Mouse (Mus musculus): ENCODE data around the gene Gm12355.
"Not testable (repeated sequence)": the region's sequence is repeated elsewhere in the genome, so short reads cannot be mapped to it uniquely, and the experiment has no call there.

Gene Gm12355

GRCm38 (mm10) chr11:98625611-98626410, at the start of gene Gm12355, which contains the start of gene Gsdma3:
TSS of gene Gm12355 (minus strand) at chr11:98625661.
TSS of gene Gsdma3 (plus strand) at chr11:98626360.
- no peak for DNase-seq (ENCODE audit: low read depth, low spot score)

DNA sequence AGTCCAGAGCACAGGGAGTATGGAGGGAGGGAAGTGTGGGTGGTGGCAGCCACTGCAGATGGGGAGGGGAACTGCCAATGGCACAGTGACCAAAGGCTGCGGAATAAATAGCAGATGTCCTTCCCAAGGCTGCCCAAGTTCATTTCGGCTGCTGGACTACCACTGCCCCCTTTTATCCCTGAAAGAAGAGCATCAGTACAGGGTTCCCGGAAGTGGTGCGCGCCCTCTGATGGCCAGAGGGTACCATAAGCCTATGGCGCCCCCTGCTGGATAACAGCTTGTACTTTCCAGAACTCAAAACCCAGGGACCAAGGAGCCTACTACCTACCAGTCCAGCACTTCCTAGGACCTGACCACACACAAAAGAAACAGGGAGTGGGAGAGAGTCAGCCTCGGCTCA, 47.7 kb upstream of the Gm12355 start:
- DNase-seq (ENCODE audit: low read depth, low spot score): peak; percentile 70

- no peak for DNase-seq (ENCODE audit: low read depth, low spot score)
Measured at GRCm38 (mm10) chr11:98672482-98672881, 47.0 kb upstream of the Gm12355 start.

GRCm38 (mm10) chr11:98671857-98672256, 46.4 kb upstream of the Gm12355 start:
- no peak for DNase-seq (ENCODE audit: low read depth, low spot score)

DNA sequence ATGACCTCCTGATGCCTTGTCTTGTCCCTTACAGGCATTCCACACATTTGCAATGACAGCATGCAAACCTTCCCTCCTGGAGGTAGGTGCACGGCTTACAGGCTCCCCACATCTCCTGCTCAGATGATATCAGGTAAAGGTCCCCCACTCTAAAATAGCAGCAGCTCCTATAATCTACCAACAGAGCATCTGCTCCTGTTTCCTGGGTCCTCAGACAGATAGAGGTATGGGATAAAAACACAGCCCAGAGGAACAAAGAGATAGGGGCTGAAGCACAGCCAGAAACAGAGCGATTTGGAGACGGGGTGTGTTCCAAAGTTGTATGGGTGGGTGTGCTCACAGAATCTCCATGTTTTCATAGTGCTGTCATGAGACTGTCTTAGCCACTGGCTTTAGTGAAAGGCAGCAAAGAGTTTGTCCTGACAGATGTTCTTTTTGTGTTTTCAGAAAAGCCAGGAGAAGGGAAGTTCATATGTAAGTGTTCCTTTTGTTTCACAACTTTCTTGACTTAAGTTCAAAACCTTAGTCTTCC, 45.9 kb upstream of the Gm12355 start:
- DNase-seq (ENCODE audit: low read depth, low spot score): no peak

DNA sequence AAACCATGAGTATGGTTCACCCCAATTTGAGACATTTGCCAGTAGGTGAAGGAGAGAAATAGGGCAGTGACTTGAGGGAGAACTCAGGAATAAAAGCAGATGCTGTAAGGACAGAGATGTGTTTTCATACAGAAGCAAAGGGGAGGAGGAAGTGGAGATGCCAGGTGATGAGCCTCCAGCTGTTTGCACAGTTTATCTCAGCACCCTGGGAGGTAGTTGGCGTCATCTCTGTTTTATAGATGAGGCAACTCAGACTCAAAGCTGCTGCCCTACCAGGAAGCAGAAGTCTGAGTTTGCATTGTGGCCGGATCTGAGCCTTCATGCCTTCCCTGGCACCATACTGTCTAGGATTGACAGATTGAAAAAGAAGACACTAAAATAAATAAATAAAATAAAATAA, 43.5 kb upstream of the Gm12355 start:
- no peak for DNase-seq (ENCODE audit: low read depth, low spot score)

DNA sequence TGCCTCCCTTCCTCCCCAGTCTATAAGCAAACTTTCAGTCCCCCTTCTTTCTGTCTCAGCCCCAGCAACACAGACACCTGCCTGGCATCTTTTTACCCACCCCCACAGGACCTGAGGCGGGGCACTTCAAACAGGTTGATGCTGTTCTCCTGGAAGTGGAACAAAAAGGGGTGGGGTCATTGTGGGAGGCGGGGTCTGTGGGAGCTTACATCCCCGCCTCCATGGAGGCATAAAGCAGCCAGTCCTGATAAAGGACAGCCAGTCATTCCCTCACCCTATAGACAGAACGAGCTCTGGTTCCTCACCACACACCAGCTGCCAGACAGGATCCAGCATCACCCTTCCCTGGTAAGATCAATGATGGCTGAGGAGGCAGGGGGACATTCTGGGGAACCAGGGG, 38.6 kb upstream of the Gm12355 start, which contains the start of gene Gsdma:
Gsdma (plus strand) TSS at position 261 of the 400 bp plus-strand sequence.
- DNase-seq (ENCODE audit: low read depth, low spot score): peak; percentile 67

GRCm38 (mm10) chr11:98660517-98660916, 35.1 kb upstream of the Gm12355 start:
- peak; percentile 68 for DNase-seq (ENCODE audit: low read depth, low spot score)

DNA sequence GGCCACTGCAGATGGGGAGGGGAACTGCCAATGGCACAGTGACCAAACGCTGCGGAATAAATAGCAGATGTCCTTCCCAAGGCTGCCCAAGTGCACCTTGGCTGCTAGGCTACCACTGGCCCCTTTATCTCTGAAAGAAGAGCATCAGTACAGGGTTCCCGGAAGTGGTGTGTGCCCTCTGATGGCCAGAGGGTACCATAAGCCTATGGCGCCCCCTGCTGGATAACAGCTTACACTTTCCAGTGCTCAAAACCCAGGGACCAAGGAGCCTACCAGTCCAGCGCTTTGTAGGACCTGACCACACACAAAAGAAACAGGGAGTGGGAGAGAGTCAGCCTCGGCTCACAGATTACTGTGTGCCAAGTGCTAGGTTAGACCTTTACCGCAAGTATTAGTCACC, 29.6 kb upstream of the Gm12355 start:
- peak; percentile 74 for DNase-seq (ENCODE audit: low read depth, low spot score)

GRCm38 (mm10) chr11:98646459-98646858, 21.0 kb upstream of the Gm12355 start, which contains the start of gene Gsdma2:
TSS of gene Gsdma2 (plus strand) at chr11:98646759.
- no peak for DNase-seq (ENCODE audit: low read depth, low spot score)

- no peak for DNase-seq (ENCODE audit: low read depth, low spot score)
Measured at GRCm38 (mm10) chr11:98645946-98646345, 20.5 kb upstream of the Gm12355 start.

DNA sequence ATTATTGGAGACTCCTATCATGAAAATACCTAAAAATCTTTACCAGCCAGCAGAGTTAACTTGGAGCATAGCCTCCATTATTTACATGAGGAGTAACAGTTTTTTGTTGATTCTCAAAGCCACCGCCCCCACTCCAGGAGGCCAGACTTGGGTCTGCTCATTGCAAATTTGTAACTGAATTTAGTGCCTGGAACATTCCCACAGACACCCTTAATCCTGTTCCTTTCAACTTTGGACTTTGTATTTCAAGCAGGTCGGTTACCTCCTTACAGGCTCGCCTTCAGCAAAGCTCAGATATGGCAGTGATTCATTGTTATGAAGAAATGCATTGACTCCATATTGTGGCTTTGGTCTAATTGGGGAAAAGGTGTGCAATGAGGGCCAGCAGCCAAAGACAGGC, 19.3 kb upstream of the Gm12355 start:
- no peak for DNase-seq (ENCODE audit: low read depth, low spot score)

- peak; percentile 16 for DNase-seq (ENCODE audit: low read depth, low spot score)
Measured at GRCm38 (mm10) chr11:98640091-98640490, 14.6 kb upstream of the Gm12355 start.

DNA sequence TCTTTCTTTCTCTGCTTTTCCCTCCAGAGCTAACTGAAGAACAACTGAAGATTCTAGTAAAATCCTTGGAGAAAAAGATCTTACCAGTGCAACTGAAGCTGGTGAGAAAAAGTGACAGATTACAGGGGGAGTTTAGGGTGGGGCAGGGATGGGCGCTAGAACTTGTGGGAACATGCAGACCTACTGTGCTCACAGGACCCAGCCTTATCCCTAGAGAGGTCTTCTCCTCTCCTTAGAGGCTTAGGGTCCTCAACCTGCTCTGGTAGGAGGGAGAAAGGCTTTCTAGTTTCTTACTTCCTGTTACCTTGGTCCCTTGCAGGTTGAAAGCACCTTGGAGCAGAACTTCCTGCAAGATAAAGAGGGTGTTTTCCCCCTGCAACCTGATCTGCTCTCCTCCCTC, 12.0 kb upstream of the Gm12355 start:
- no peak for DNase-seq (ENCODE audit: low read depth, low spot score)

- peak; percentile 41 for DNase-seq (ENCODE audit: low read depth, low spot score)
Measured at GRCm38 (mm10) chr11:98635312-98635970, 10.0 kb upstream of the Gm12355 start.

DNA sequence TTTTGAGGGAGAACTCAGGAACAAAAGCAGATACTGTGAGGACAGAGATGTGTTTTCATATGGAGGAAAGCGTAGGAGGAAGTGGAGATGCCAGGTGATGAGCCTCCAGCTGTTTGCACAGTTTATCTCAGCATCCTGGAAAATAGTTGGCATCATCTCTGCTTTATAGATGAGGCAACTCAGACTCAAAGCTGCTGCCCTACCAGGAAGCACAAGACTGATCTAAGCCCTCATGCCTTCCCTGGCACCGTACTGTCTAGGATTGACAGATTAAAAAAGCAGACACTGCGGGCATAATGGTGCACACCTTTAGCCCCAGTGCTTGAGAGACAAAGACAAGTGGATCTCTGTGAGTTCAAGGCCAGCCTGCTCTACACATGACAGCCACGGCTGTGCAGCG, 5.2 kb upstream of the Gm12355 start:
- no peak for DNase-seq (ENCODE audit: low read depth, low spot score)

- no peak for DNase-seq (ENCODE audit: low read depth, low spot score)
Measured at GRCm38 (mm10) chr11:98628706-98629105, 3.2 kb upstream of the Gm12355 start.

GRCm38 (mm10) chr11:98624381-98624780, 1.1 kb downstream of the Gm12355 start:
- not testable (repeated sequence) for DNase-seq (ENCODE audit: low read depth, low spot score)

DNA sequence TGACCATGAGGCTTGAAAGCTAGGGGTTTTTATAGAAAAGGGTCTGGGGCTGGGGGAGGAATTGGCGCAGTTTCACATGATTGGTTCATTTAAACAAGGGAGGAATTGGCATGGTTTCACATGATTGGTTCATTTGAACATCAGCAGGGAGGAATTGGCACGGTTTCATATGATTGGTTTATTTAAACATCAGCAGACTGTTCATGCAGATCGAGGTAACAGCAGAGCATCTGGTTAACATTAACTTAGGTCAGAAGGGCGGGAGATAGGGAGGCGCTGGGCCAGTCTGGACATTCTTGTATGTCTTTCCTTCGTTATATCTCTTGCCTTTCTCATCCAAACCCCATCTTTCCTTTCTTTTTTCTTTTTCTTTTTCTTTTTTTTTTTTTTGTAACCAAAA, 1.5 kb downstream of the Gm12355 start:
- not testable (repeated sequence) for DNase-seq (ENCODE audit: low read depth, low spot score)

- no peak for DNase-seq (ENCODE audit: low read depth, low spot score)
Measured at GRCm38 (mm10) chr11:98620791-98621190, 4.7 kb downstream of the Gm12355 start.

- DNase-seq (ENCODE audit: low read depth, low spot score): peak; percentile 71
Measured at GRCm38 (mm10) chr11:98606763-98607162, 18.7 kb downstream of the Gm12355 start.

- DNase-seq (ENCODE audit: low read depth, low spot score): not testable (repeated sequence)
Measured at GRCm38 (mm10) chr11:98604911-98605310, 20.6 kb downstream of the Gm12355 start.

Measured in R1 (cell line).